Mouse (Mus musculus): ENCODE results near the gene Prcd. TPM values are rescaled to one million over a fixed set of nuclear protein-coding genes. Genes with fewer than 3 reads are reported as not detected.
"Not testable (repeated sequence)": the region's sequence is repeated elsewhere in the genome, so short reads cannot be mapped to it uniquely, and the experiment has no call there.

Prcd gene
- polyA plus RNA-seq, 1 experiment from 2014 or later: 0.53 TPM

- Histone ChIP-seq H3K4me2 (ENCODE audit: low read depth) (no peak overlapping the region), H3K9ac (ENCODE audit: low read length) (no peak overlapping the region), H3K9me3 (ENCODE audit: control insufficient read depth, low read length) (no peaks in the 10 kb centered on the region), H3K27ac (ENCODE audit: low read depth, low read length) (no peak overlapping the region), H3K4me3 (ENCODE audit: low read depth, low read length) (no peak overlapping the region), H3K27me3 (ENCODE audit: control insufficient read depth, insufficient read depth, low read length) (peaks cover 11% of the 10 kb centered on the region), H3K4me1 (ENCODE audit: control insufficient read depth, insufficient read depth, low read length) (peaks cover 28% of the 10 kb centered on the region), H3K36me3 (ENCODE audit: control insufficient read depth, insufficient read depth, low read length) (no peaks in the 10 kb centered on the region)
- no peak for ATAC-seq (ENCODE audit: insufficient read depth, low FRiP score, low TSS enrichment)
- DNase-seq (ENCODE audit: low spot score): no peak
- WGBS: 84% methylated on average over 15 of the region's 15 CpGs
These were observed 5.8 kb downstream of the Prcd start for GRCm38 (mm10) chr11:116659027-116659621.

- Histone ChIP-seq H3K9me3 (ENCODE audit: control insufficient read depth, low read length) (no peaks in the 10 kb centered on the region), H3K4me2 (ENCODE audit: low read depth) (no peak overlapping the region), H3K36me3 (ENCODE audit: control insufficient read depth, insufficient read depth, low read length) (no peaks in the 10 kb centered on the region), H3K4me3 (ENCODE audit: low read depth, low read length) (no peak overlapping the region), H3K27me3 (ENCODE audit: control insufficient read depth, insufficient read depth, low read length) (peaks cover 3% of the 10 kb centered on the region; the same call in 1 of the 2 replicates), H3K9ac (ENCODE audit: low read length) (no peak overlapping the region), H3K27ac (ENCODE audit: low read depth, low read length) (no peak overlapping the region), H3K4me1 (ENCODE audit: control insufficient read depth, insufficient read depth, low read length) (peaks cover 29% of the 10 kb centered on the region)
- 89% methylated on average over 9 of the region's 9 CpGs for WGBS
- no peak for ATAC-seq (ENCODE audit: insufficient read depth, low FRiP score, low TSS enrichment)
- no peak for DNase-seq (ENCODE audit: low spot score)
These were observed 6.8 kb downstream of the Prcd start for GRCm38 (mm10) chr11:116660181-116660580.

GRCm38 (mm10) chr11:116661291-116661947 lies 8.1 kb downstream of the Prcd start:
- Histone ChIP-seq H3K4me1 (ENCODE audit: control insufficient read depth, insufficient read depth, low read length) (peaks cover 29% of the 10 kb centered on the region), H3K9me3 (ENCODE audit: control insufficient read depth, low read length) (no peaks in the 10 kb centered on the region), H3K27me3 (ENCODE audit: control insufficient read depth, insufficient read depth, low read length) (peaks cover 3% of the 10 kb centered on the region; the same call in 1 of the 2 replicates), H3K9ac (ENCODE audit: low read length) (peak overlapping the region; percentile 42), H3K4me2 (ENCODE audit: low read depth) (peak overlapping the region; percentile 14; the same call in 1 of the 2 replicates), H3K36me3 (ENCODE audit: control insufficient read depth, insufficient read depth, low read length) (no peaks in the 10 kb centered on the region), H3K27ac (ENCODE audit: low read depth, low read length) (peak overlapping the region; percentile 68), H3K4me3 (ENCODE audit: low read depth, low read length) (peak overlapping the region; percentile 10; the same call in 1 of the 2 replicates)
- ATAC-seq (ENCODE audit: insufficient read depth, low FRiP score, low TSS enrichment) (peak; percentile 51; the same call in 1 of the 2 replicates), DNase-seq (ENCODE audit: low spot score) (peak; percentile 53)
- WGBS: 21% methylated on average over 13 of the region's 13 CpGs

GRCm38 (mm10) chr11:116661948-116662377 lies 8.6 kb downstream of the Prcd start:
- WGBS: 69% methylated on average over 8 of the region's 8 CpGs
- Histone ChIP-seq H3K27me3 (ENCODE audit: control insufficient read depth, insufficient read depth, low read length) (peaks cover 3% of the 10 kb centered on the region; the same call in 1 of the 2 replicates), H3K4me2 (ENCODE audit: low read depth) (no peak overlapping the region), H3K4me3 (ENCODE audit: low read depth, low read length) (no peak overlapping the region), H3K9ac (ENCODE audit: low read length) (peak overlapping the region; percentile 42), H3K4me1 (ENCODE audit: control insufficient read depth, insufficient read depth, low read length) (peaks cover 29% of the 10 kb centered on the region), H3K9me3 (ENCODE audit: control insufficient read depth, low read length) (no peaks in the 10 kb centered on the region), H3K36me3 (ENCODE audit: control insufficient read depth, insufficient read depth, low read length) (no peaks in the 10 kb centered on the region), H3K27ac (ENCODE audit: low read depth, low read length) (peak overlapping the region; percentile 68)
- ATAC-seq (ENCODE audit: insufficient read depth, low FRiP score, low TSS enrichment): no peak
- DNase-seq (ENCODE audit: low spot score): no peak

- no peak for DNase-seq (ENCODE audit: low spot score)
- Histone ChIP-seq H3K4me3 (ENCODE audit: low read depth, low read length) (no peak overlapping the region), H3K27me3 (ENCODE audit: control insufficient read depth, insufficient read depth, low read length) (peaks cover 3% of the 10 kb centered on the region; the same call in 1 of the 2 replicates), H3K36me3 (ENCODE audit: control insufficient read depth, insufficient read depth, low read length) (no peaks in the 10 kb centered on the region), H3K4me2 (ENCODE audit: low read depth) (no peak overlapping the region), H3K27ac (ENCODE audit: low read depth, low read length) (no peak overlapping the region), H3K9me3 (ENCODE audit: control insufficient read depth, low read length) (no peaks in the 10 kb centered on the region), H3K9ac (ENCODE audit: low read length) (no peak overlapping the region), H3K4me1 (ENCODE audit: control insufficient read depth, insufficient read depth, low read length) (peaks cover 34% of the 10 kb centered on the region)
- WGBS: 79% methylated on average over 10 of the region's 10 CpGs
- no peak for ATAC-seq (ENCODE audit: insufficient read depth, low FRiP score, low TSS enrichment)
These were observed 12.0 kb downstream of the Prcd start for GRCm38 (mm10) chr11:116665289-116665688.

- no peak for ATAC-seq (ENCODE audit: insufficient read depth, low FRiP score, low TSS enrichment)
- Histone ChIP-seq H3K4me3 (ENCODE audit: low read depth, low read length) (no peak overlapping the region), H3K4me2 (ENCODE audit: low read depth) (no peak overlapping the region), H3K9me3 (ENCODE audit: control insufficient read depth, low read length) (no peaks in the 10 kb centered on the region), H3K27me3 (ENCODE audit: control insufficient read depth, insufficient read depth, low read length) (peaks cover 3% of the 10 kb centered on the region; the same call in 1 of the 2 replicates), H3K36me3 (ENCODE audit: control insufficient read depth, insufficient read depth, low read length) (no peaks in the 10 kb centered on the region), H3K9ac (ENCODE audit: low read length) (no peak overlapping the region), H3K4me1 (ENCODE audit: control insufficient read depth, insufficient read depth, low read length) (peaks cover 24% of the 10 kb centered on the region), H3K27ac (ENCODE audit: low read depth, low read length) (no peak overlapping the region)
- WGBS: 71% methylated on average over 9 of the region's 9 CpGs
- no peak for DNase-seq (ENCODE audit: low spot score)
These were observed 13.2 kb downstream of the Prcd start for GRCm38 (mm10) chr11:116666566-116666965.

GRCm38 (mm10) chr11:116667012-116667411 lies 13.7 kb downstream of the Prcd start:
- not testable (repeated sequence) for H3K36me3 ChIP-seq (ENCODE audit: control insufficient read depth, insufficient read depth, low read length); H3K9ac ChIP-seq (ENCODE audit: low read length); H3K27me3 ChIP-seq (ENCODE audit: control insufficient read depth, insufficient read depth, low read length); H3K9me3 ChIP-seq (ENCODE audit: control insufficient read depth, low read length); H3K4me3 ChIP-seq (ENCODE audit: low read depth, low read length); ATAC-seq (ENCODE audit: insufficient read depth, low FRiP score, low TSS enrichment); H3K4me2 ChIP-seq (ENCODE audit: low read depth); H3K27ac ChIP-seq (ENCODE audit: low read depth, low read length); DNase-seq (ENCODE audit: low spot score)
- 88% methylated on average over 3 of the region's 5 CpGs for WGBS
- H3K4me1 ChIP-seq (ENCODE audit: control insufficient read depth, insufficient read depth, low read length): peaks cover 20% of the 10 kb centered on the region

GRCm38 (mm10) chr11:116667930-116668329 lies 14.6 kb downstream of the Prcd start:
- no peaks in the 10 kb centered on the region for H3K36me3 ChIP-seq (ENCODE audit: control insufficient read depth, insufficient read depth, low read length)
- DNase-seq (ENCODE audit: low spot score): no peak
- no peaks in the 10 kb centered on the region for H3K9me3 ChIP-seq (ENCODE audit: control insufficient read depth, low read length)
- 89% methylated on average over 8 of the region's 8 CpGs for WGBS
- no peak overlapping the region for H3K4me3 ChIP-seq (ENCODE audit: low read depth, low read length)
- H3K4me2 ChIP-seq (ENCODE audit: low read depth): no peak overlapping the region
- peaks cover 19% of the 10 kb centered on the region for H3K4me1 ChIP-seq (ENCODE audit: control insufficient read depth, insufficient read depth, low read length)
- no peak overlapping the region for H3K27ac ChIP-seq (ENCODE audit: low read depth, low read length)
- H3K9ac ChIP-seq (ENCODE audit: low read length): no peak overlapping the region
- H3K27me3 ChIP-seq (ENCODE audit: control insufficient read depth, insufficient read depth, low read length): peaks cover 3% of the 10 kb centered on the region; the same call in 1 of the 2 replicates
- no peak for ATAC-seq (ENCODE audit: insufficient read depth, low FRiP score, low TSS enrichment)

Measured in neural tube, embryonic 11.5 days (tissue).